Mouse (Mus musculus): ENCODE measurements around the gene Dbil5.

The Dbil5 gene

DNA sequence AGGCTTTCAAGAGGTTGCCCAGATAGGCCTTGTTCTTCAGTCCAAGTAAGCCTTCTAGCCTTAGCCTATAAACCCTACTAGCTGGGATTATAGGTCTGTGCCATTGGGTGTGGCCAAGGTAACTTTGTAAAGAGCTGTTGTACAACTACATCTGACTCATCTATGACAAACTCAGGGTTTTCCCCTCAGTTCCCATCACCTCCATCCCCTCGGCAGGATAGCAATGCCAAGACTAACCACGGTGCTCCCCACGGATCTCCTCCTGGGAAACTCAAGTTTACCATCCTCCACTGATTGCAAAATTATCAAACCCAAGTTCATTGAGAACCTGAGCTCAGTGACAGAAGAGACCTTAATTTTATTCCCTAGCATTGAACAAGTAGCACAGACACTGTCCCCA, 18.7 kb downstream of the Dbil5 start:
- DNase-seq (ENCODE audit: low read depth) = no peak

DNA sequence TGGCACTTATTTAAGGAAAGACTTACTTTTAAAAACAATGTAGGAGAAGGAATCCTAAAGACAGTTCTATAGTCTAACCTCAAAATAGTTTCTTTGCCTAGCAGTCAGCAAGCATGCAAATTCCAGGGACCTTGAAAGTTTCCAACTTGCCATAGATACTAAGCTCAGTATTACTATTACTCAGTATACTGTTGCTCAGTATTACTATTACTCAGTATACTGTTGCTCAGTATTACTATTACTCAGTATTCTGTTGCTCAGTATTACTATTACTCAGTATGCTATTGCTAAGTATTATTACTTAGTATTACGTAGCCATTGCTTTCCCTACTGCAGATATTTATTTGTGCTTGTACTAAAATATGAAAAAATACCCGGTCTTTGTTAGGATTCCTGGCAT, 22.3 kb downstream of the Dbil5 start:
- DNase-seq (ENCODE audit: low read depth) = no peak

DNA sequence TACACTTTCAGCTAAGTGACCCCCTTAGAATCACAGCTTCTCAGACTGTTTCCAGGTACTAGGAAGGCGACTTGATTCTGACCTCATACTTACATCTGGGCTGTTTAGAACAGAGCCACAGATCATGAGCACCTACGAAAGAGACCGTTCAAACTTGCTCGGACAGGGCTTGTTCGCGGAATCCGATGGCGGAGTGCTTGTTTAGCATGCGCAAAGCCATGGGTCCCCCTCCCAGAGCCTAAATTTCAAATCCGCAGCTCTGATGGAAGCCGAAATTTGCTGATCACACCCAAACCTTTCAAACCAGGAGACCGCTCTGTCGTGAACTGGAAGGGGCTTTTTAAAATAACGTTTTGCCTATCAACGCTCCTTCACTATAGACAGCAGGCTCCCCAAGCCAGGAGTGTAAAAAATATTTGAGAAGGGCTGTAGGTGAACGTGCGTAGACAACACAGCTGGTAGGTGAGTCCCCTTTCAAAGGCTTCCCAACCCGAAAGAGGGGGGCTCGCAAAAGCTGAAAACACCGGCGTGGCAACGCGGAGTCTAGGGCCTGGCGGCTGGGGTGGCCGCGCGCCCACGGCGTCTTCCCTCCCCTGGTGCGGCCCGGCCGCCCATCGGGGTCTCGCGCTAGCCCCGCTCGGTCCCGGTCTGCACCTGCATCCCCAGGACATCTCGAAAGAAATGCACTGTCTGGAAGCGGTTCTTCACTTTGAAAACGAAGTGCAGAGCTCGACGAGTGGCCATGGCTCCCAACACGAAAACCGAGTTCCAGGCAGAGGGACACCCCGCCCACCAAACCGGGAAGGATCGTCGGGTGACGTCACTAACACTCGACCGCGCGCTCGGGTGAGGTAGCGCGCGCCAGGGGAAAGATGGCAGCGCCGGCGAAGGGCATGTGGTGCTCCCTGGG, 25.7 kb downstream of the Dbil5 start, which contains the start of the genes Mrm3 and Glod4:
TSS of gene Mrm3 (plus strand) at position 815 of the 910 bp plus-strand sequence.
TSS of gene Glod4 (minus strand) at position 825 of the 910 bp plus-strand sequence.
- peak; percentile 92 for DNase-seq (ENCODE audit: low read depth)

DNA sequence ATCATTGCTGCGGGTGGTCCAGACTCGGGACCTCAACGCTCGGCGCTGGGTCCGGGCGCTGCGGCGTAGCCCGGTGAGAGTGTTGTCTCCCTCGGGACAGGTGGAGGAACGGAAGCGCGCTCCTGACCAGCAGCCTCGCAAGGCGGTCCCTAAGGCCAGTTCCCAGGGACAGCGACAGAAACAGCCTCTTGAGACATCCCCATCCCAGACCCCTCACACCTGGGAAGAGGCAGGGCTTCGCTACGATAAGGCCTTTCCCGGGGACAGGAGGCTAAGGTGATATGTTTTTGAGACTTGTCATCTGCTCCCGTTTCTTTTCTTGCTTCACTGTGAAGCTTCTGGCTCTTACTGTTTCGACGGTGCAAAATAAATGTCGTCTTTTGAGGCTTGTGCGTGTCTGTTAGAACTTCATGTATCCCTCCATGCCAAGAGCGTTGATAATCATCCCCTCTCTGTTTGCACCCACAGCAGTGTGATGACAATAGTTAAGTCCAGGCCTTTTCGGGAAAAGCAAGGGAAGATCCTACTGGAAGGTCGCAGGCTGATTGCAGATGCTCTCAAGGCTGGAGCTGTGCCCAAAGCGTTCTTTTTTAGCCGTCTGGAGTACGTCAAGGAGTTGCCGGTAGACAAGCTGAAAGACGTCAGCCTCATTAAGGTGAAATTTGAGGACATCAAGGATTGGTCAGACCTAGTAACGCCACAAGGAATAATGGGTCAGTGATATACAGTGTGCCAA, 26.6 kb downstream of the Dbil5 start:
- DNase-seq (ENCODE audit: low read depth) = no peak

DNA sequence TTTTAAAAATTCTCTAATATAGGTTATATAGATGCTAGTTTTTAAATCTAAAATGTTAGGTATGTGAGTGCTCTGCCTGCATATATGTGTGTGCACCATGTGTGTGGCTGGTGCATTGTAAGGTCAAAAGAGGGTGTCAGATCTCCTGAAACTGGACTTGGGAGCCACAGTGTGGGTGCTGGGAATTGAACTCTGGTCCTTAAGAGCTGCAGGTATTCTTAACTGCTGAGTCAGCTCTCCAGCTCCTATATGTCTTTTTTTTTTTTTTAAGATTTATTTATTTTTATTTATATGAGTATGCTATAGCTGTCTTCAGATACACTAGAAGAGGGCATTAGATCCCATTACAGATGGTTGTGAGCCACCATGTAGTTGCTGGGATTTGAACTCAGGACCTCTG, 29.0 kb downstream of the Dbil5 start:
- no peak for DNase-seq (ENCODE audit: low read depth)

DNA sequence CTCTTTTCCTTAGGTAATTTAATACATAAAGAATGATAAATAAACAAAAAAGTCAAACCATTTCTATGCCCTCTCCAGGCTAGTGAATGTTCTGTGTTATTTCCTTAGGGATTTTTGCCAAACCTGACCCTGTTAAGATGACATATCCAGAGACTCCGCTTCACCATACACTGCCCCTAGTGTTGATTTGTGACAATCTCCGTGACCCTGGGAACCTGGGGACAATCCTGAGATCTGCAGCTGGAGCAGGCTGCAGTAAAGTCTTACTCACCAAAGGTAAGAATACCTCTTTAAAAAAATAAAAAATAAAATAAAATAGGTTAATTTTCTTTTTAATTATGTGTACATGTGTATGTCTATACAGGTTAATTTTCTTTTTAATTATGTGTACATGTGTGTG, 29.8 kb downstream of the Dbil5 start:
- DNase-seq (ENCODE audit: low read depth) = no peak

DNA sequence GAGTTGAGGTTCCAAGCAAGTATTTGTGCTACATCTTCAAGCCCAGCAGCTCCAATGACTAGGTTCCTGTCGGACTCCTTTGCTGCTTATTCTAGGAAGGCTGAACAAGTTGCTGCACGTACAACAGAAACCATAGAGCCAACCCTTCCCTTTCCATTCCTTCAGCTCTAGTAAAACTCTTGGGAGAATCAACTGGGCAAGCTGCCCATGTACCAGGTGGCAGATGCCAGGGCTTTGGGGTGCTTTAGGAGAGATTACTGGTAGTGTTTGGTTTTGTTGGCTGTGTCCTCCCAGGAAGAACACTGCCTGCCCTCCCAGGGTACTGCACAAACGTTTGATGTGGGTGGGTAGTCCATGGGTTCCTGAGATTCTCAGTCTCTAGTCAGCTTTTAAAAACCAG, 34.6 kb downstream of the Dbil5 start:
- DNase-seq (ENCODE audit: low read depth) = no peak

DNA sequence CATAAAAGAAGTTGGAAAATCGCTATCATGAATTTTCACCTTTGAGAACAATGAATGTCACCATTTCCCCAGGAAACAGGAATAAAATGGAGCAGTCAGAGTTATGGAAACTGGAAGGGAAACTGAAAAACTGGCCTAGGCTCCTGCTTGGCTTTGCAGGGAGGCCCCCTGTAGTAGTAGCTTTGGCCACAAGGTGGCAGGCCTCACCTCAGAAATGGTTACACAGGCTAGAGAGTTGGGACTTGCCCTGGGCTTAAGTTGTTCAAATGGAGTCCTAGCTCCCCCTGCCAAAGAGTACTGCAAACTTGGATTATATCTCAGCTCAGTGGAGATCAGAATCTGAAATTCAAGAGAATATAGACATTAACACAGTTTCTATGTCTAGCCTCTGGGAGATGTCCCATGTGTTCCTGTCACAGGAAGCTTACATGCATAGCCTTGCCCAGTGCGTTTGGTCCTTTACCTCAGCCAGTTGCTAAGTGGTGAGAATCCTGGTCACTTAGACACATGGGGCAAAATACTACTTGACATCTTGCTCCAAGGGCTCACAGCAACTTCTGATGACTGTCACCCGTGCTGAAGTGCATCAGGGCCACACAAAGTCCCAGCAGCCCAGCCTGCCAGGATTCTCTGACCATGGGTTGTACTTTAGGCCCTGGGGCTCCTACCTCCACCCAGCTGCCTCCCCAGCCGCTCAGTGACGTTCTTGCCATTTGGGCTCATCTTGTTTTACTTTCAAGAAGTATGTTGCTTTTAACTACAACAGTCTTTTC, 35.9 kb downstream of the Dbil5 start:
- peak; percentile 89 for DNase-seq (ENCODE audit: low read depth)

DNA sequence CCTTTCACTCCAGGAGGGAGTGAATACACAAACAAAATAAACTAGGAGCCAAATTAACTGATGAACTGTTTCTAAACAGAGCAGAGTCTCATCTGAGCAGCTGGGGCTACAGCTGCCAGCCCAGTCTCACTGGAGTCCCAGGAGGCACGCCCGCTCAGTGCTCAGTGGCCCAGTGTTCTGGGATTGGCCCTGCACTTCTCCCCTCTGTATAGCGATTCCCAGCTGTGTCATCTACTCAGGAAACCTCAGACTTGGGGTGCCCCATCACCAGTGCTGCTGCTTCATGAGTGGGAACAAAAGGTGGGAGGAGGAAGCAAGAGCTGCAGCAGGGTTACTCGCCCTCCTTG, 36.5 kb downstream of the Dbil5 start:
- no peak for DNase-seq (ENCODE audit: low read depth)

DNA sequence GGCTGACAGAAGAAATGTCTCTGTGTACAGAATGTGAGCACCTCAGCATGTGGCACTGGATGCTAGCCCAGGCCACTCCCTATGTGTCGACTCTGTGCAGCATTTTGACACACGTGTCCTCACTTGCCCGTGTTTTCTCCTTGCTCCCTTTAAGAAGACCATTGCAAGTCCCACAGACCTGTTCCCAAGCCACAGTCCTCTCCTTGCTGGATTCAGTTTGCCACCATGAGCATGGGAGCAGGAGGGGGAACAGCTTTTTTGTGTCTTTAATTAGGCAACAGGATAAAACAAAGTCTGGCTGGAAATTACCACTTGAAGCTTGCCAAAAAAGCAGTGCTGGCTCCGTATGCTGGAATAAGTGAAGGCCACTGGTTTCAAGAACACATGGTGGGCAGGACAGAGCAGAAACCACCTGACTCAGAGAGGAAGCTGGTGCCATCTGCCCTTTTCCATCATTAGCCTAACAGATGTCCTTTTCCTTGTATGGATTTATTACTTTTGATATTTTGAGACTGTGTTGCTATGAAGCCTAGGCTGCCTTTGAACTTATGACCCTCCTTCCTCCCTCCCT, 38.1 kb downstream of the Dbil5 start:
- no peak for DNase-seq (ENCODE audit: low read depth)

DNA sequence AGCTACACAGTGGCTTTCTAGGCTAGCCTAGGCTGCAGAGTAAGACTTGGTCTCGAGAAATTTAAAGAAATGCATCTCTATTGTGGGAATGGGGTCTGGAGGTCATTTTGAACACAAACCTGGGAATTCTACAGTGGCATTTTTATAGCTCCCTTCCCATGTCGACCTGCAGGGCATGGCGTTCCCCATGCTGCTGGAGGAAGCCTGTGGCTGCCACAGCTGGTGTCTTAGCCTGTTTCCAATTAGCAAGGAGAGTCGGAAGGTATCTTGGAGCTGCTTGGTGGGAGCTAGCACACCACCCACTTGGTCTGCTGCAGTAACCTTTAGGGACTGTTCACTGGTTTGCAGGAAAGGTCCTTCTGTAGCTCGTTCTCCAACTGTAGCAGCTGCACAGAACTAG, 38.7 kb downstream of the Dbil5 start:
- DNase-seq (ENCODE audit: low read depth) = no peak

DNA sequence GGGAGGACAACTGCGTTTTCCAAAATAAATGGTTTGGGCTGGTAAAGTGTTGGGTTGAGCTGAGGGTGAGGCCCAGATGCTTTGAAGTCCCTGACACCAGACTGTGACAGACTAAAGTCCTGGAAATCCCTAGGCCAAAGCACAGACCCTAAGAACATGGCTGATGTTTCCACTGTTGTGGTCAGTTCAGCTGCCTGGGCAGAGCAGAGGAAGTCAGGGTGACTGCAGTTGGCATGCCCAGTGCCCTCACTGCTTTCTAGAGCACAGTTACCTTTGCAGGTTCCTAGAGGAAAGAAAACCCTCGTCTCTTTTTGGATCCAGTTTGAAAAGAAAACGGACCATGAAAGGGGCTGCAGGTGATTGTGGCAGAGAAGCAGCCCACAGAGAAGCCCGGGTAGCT, 40.0 kb downstream of the Dbil5 start:
- DNase-seq (ENCODE audit: low read depth) = no peak

DNA sequence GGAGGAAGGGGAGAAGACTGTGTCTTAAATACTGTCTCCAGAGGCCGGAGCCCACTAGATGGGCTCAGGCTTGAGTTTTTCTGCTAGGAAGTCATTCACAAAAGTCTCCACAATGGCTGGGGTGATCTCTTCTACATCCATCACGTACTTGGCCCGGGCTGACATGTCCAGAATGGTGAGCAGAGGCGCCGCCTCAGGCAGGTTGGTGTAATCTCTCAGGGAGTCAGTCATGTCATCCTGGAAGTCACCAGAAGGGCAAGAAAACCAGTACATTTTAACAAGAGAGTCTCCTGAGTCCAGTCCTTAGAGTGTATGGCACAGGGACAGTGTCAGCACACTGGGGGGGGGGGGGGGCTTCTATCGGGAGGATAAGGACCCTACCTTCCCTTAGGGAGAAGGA, 41.1 kb downstream of the Dbil5 start:
- DNase-seq (ENCODE audit: low read depth) = no peak

DNA sequence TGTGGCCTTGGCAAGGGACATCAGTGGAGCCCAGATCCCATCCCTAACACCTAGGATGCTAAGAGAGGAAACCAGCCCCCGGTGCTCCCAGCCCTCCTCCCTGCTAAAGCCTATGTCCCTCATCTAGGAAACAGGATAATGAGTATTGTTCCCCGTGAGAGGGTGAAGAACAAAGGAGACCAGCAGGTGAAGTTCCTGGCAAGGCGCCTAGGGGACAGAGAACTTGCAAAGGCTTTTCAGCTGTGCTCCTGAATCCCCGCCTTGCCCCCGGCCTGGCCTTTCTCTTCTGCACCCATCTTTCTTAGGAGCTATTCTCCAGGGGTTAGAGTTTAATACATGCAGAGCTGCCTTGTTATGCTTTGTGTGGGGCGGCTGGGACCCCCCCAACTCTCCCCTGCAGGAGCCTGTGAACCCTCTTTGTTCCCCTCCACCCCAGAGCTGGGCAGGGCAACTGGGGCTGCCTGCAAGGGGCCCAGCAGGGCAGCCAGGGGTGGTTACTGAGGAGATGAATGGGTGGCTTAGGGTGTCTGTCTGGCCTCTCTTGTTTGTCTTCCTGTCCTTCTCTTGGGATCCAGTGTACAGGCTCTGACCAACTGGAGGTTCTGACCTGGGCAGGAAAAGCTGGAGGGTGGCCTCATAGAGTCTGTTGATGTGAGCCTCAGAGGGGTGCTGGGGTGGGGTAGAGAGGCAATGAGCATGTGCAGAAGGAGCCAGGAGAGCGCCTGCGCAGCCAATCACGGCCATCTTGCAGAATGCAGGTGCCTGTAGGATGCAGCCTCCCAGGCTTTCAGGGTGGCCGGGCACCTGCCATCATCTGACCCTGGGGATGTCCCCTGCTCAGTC, 43.0 kb downstream of the Dbil5 start:
- DNase-seq (ENCODE audit: low read depth) = no peak

DNA sequence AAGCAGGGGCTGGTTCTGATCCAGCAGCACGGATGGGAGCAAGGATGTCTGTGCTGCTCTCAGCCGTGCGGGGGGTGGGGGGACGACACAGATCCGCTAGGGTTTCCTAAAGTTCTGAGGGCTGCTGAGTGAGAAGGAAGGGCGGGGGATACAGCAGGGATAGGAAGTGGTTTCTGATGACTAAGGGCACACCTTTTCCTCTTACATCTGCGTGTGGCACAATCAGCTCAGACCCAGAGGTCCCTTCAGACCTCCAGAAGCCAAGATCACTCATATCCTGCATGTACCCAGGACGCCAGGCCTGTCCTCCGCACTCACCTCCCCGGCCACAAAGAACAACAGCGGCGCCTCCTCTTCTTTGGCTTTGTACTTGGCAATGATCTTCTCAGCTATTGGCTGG, 43.8 kb downstream of the Dbil5 start:
- DNase-seq (ENCODE audit: low read depth) = peak; percentile 69

DNA sequence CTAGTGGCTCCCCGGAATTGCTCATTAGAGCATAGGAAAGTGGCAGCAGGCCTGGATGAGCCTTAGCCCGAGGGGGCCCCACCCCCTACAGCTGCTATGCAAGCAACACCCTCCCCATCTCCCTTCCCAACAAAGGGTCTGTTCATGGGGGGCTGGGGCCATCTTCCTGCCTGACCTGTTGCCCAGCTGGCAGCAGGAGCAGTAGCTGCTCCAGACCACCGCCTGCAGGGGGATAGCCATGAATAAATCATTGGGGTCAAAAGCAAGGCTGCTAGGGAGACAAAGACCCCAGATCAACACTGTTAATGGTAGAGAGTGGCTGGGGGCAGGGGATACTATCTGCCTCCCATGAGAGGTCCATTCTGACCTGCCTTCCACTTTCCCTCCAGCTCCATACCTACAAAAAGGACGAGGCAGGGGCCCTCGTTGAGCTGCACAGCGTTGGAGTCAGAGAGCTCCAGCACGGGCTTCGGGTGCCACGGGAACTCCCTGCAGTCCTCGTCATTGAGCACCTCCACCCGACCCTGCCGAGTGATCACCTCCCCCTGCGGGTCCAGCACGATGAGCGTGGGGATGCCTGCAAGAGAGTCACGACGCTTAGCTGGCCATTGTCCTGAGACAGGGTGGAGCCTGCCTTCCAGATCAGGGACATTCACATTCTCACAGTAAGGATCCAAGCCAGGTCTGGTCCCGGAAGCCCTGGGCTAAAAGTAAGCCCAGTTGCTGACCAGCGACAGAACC, 45.4 kb downstream of the Dbil5 start:
- no peak for DNase-seq (ENCODE audit: low read depth)

DNA sequence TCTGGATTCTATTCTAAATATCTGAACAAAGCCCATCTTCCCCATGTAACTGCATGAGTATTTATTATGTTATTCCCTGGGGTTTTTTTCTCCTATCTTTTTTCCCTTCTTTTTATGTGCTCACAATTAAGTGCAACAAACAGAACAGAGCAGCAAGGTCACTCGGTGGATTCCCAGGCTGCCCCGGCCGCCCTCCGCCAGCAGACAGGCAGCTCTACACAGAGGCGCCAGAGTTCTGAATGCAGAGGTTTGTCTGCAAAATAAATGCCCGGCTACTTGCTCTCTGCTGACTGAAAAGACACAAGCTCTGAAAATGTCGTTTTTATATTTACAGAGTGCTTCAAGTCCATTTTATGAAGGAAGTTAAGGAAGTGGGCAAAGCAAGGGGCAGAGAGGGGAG, 50.1 kb downstream of the Dbil5 start:
- DNase-seq (ENCODE audit: low read depth) = no peak

DNA sequence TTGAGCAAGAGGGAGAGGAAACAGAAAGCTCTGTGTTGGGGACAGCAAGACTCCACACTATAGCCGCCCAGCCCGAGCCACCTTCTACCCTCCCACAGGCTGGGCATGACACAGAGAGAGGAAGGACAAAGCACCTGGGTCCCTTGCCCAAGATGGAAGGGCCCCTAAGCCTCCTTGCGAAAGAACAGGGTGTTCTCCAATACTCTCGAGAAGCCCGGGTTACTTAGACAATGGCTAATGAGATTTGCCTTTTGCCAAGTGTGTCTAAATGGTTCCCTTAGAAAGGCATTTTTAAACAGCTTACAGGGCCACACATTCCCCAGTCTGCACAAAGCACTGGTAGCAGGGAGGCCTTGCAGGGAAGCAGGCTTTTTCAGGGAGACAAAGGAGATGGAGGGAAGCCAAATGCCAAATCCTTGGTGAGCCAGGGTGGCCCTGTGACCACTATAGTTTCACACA, 50.6 kb downstream of the Dbil5 start:
- no peak for DNase-seq (ENCODE audit: low read depth)

Data from induced T-regulatory cell, adult 2 months (primary cell).